Mouse (Mus musculus) heart, postnatal 0 days (tissue): ENCODE data around the gene Foxp1. TPM values are rescaled to one million over a fixed set of nuclear protein-coding genes. Genes with fewer than 3 reads are reported as not detected.

ENCODE experiments used
- ATAC-seq: fragments of 200-750 bp; cut with Nextera tagmentation; 2 replicates; pipeline ENCODE4 v1.8.0; 2017; ENCODE audit warnings: low read depth, moderate number of reproducible peaks, moderate library complexity; ENCODE audit not compliant: insufficient read depth
- DNase-seq: peaks from one replicate; pipeline ENCODE4 v3.0.0-alpha.2; 2016; ENCODE audit warnings: low spot score
- H3K27ac ChIP-seq: fragments of 300-500 bp; sonication (generic); 2 replicates; pipeline ENCODE4 v1.5.1; 2014; ENCODE audit warnings: low read depth, mild to moderate bottlenecking
- H3K27me3 ChIP-seq: fragments of 300-500 bp; sonication (generic); 2 replicates; pipeline ENCODE4 v1.6.1; 2014; ENCODE audit warnings: low read length, mixed read lengths; ENCODE audit not compliant: control insufficient read depth, insufficient read depth
- H3K36me3 ChIP-seq: fragments of 300-500 bp; sonication (generic); replicated peaks from 2 replicates; pipeline ENCODE4 v1.6.1; 2014; ENCODE audit warnings: low read length, mixed read lengths; ENCODE audit not compliant: control insufficient read depth, insufficient read depth
- H3K4me1 ChIP-seq: fragments of 300-500 bp; sonication (generic); 2 replicates; pipeline ENCODE4 v1.6.1; 2014; ENCODE audit warnings: antibody characterized with exemption; ENCODE audit not compliant: control insufficient read depth, insufficient read depth
- H3K4me2 ChIP-seq: fragments of 300-500 bp; sonication (generic); 2 replicates; pipeline ENCODE4 v1.6.1; 2014; ENCODE audit warnings: low read depth, mild to moderate bottlenecking, low read length, moderate library complexity
- H3K4me3 ChIP-seq: fragments of 300-500 bp; sonication (generic); 2 replicates; pipeline ENCODE4 v1.5.1; 2014; ENCODE audit warnings: low read depth, low read length
- H3K9ac ChIP-seq: fragments of 300-500 bp; sonication (generic); replicated peaks from 2 replicates; pipeline ENCODE4 v1.6.1; 2014; ENCODE audit warnings: low read depth, low read length, mixed read lengths
- H3K9me3 ChIP-seq: fragments of 300-500 bp; sonication (generic); replicated peaks from 2 replicates; pipeline ENCODE4 v1.6.1; 2016; ENCODE audit warnings: low read length; ENCODE audit not compliant: control insufficient read depth
- CTCF ChIP-seq: IDR thresholded peaks from 2 replicates; pipeline ENCODE4 v1.5.1; 2016; ENCODE audit warnings: antibody characterized with exemption, control low read depth, low read depth
- EP300 ChIP-seq: IDR thresholded peaks from 2 replicates; pipeline ENCODE4 v1.6.1; 2016; ENCODE audit warnings: antibody characterized with exemption, low read depth
- WGBS: fragments of 180-500 bp; shearing (Covaris S2); extraction: QIAGEN DNeasy Blood & Tissue Kit; methylation state at CpG from one replicate; pipeline ENCODE4 v1.1.7; 2014; 5-methylcytosine and 5-hydroxymethylcytosine counted together
- polyA plus RNA-seq: library from polyadenylated mRNA; unstranded; fragments of >200 nt; fragmentation: Nextera tagmentation; extraction: Ambion mirVana; gene quantifications from 2 replicates; pipeline ENCODE4 v1.2.1, GENCODE M21; 2015
- total RNA-seq: library from RNA; depleted of rRNA; stranded (reverse); fragments of >200 nt; gene quantifications from 2 replicates; pipeline ENCODE4 v1.2.3, GENCODE M21; 2014; ENCODE audit warnings: low replicate concordance

The Foxp1 gene
- total and polyA plus RNA-seq, 2 experiments from 2014 or later = 40.7 to 88.1 TPM

DNA sequence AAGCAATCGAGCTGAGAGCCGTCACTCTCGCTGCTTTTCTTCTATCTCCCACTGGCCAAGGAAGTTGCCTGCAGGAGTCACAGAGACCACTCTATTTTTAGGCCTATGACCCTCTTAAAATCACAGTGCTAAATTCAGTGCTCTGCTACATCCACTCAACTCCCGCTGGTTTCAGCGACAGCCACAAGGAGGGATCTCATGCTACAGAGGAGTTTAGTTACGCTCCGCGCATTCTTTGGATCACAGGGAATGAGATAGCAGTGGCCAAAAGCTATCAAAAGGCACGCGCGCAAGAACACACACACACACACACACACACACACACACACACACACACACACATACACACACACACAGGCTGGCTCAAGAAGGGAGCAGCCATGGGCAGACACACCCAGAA lies 321.9 kb downstream of the Foxp1 start:
- H3K27ac ChIP-seq = peak overlapping the region; percentile 85
- H3K4me3 ChIP-seq = no peak overlapping the region
- DNase-seq = peak; percentile 94
- no peaks in the 10 kb centered on the region for H3K27me3 ChIP-seq
- no peaks in the 10 kb centered on the region for H3K9me3 ChIP-seq
- TF ChIP-seq CTCF (peak; percentile 39), EP300 (no peak)
- 6% methylated on average over 11 of the region's 11 CpGs for WGBS
- H3K4me1 ChIP-seq = peaks cover 47% of the 10 kb centered on the region
- 0 out of 2 replicates have a peak overlapping the region, but pooled peaks have one; percentile 16 for H3K9ac ChIP-seq
- no peaks in the 10 kb centered on the region for H3K36me3 ChIP-seq
- ATAC-seq = peak; percentile 83
- H3K4me2 ChIP-seq = peak overlapping the region; percentile 42

DNA sequence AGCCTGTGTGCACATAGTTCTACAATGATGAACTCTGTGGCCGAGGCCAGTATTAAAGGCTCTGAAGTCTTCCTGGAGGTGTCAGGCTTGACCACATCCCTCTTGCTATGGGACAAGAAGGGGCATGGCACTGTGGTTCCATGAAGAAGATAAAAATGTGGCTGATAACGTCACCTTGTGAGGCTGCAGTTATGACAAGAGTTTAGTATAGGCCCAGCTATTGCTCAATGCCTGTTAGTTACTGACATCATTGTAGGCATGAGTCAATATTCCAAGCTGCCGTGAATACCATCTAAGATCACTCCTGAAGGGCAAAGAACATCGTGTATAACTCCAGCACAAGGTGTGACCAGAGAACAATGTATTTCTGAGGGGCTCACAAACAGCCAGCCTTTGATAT lies 323.2 kb downstream of the Foxp1 start:
- peaks cover 45% of the 10 kb centered on the region for H3K4me1 ChIP-seq
- WGBS = 49% methylated on average over 4 of the region's 4 CpGs
- TF ChIP-seq CTCF = no peak
- no peak for TF ChIP-seq EP300
- H3K36me3 ChIP-seq = no peaks in the 10 kb centered on the region
- ATAC-seq (no peak), DNase-seq (peak; percentile 16)
- no peak overlapping the region for H3K4me2 ChIP-seq
- peak overlapping the region; percentile 85 for H3K27ac ChIP-seq
- H3K9ac ChIP-seq = no peak overlapping the region
- H3K4me3 ChIP-seq = no peak overlapping the region
- H3K9me3 ChIP-seq = no peaks in the 10 kb centered on the region
- H3K27me3 ChIP-seq = no peaks in the 10 kb centered on the region

DNA sequence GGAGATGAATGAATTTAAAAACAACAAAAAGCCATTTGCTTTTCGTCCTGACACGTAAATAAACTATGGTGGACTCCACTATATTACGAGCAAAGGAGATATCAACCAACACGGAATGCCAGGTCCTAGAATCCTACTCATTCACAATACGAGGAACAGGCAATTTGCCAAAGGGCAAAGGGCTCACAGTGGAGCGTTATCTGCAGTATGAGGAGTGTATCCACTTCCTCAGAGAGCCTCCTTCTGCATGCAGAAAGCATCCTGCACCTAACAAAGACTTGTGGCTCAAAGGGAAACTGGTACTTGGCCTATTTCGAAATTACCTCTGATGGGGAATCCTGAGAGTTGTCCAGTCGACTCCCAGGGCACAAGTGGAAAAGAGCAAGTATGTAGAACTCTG lies 328.8 kb downstream of the Foxp1 start:
- H3K9me3 ChIP-seq = no peaks in the 10 kb centered on the region
- H3K4me1 ChIP-seq = peaks cover 20% of the 10 kb centered on the region
- WGBS = 15% methylated on average over 8 of the region's 8 CpGs
- H3K27ac ChIP-seq = no peak overlapping the region
- H3K4me2 ChIP-seq = peak overlapping the region; percentile 20; the same call in 1 of the 2 replicates
- DNase-seq (no peak), ATAC-seq (peak; percentile 55; the same call in 1 of the 2 replicates)
- TF ChIP-seq CTCF (no peak), EP300 (peak; percentile 27; the same call in 1 of the 2 replicates)
- H3K9ac ChIP-seq = no peak overlapping the region
- no peaks in the 10 kb centered on the region for H3K36me3 ChIP-seq
- no peak overlapping the region for H3K4me3 ChIP-seq
- no peaks in the 10 kb centered on the region for H3K27me3 ChIP-seq

DNA sequence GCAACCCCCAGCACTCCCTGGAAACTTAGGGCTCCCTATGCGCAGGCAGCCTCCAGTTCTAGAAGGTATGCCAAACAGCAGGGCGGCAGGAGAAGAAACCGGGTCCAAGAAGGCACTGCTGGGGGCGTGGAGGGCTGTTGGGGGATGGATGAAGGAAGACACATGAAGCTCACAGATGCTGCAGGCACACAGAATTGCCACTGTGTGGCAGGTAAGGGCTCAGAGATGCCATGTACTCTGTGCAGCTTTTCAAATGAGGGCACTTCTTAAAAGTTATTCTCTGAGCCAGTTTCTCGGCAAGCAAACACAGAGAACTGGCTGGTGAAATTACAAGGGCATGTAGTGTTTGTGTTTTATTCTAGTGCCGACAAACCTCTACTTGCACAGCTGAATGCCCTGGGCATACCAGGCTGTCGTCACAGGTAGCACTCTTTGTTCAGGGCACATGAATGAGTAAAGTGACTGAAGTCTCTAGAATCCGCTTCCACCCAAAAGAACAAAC lies 330.8 kb downstream of the Foxp1 start:
- Histone ChIP-seq H3K9me3 (no peaks in the 10 kb centered on the region), H3K4me2 (no peak overlapping the region), H3K4me1 (peaks cover 8% of the 10 kb centered on the region), H3K4me3 (no peak overlapping the region), H3K27ac (no peak overlapping the region), H3K9ac (no peak overlapping the region), H3K36me3 (no peaks in the 10 kb centered on the region), H3K27me3 (no peaks in the 10 kb centered on the region)
- DNase-seq = no peak
- TF ChIP-seq EP300 = no peak
- peak; percentile 24 for TF ChIP-seq CTCF
- 49% methylated on average over 8 of the region's 8 CpGs for WGBS
- ATAC-seq = no peak

DNA sequence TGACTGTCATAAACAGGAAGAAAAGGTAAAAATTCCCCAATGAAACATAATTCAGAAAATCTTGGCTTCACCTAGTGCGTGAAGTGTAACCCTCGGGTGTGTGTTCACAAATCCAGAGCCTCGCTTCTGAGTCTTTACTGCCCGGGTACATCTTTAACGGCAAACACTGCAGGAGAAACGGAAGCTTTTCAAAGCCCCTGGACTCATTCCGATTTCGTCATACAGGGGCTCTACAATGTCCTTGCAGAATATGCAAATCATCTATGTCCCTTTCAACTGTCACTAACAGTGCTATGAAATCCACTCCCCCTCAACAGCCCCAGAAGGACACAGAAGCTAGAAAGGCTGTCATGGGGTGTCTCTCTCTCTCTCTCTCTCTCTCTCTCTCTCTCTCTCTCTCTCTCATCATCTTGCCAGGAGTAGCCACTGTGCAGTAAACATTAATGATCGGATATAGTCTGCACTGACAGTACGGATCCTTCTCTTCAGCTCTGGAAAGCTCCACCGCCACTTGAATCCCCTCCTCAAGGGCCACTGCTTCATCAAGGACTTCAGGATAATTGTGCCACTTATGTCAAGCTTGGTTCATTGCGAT lies 331.4 kb downstream of the Foxp1 start:
- H3K27ac ChIP-seq = no peak overlapping the region
- DNase-seq (no peak), ATAC-seq (no peak)
- 58% methylated on average over 12 of the region's 12 CpGs for WGBS
- peaks cover 8% of the 10 kb centered on the region for H3K4me1 ChIP-seq
- no peak overlapping the region for H3K4me2 ChIP-seq
- no peak overlapping the region for H3K4me3 ChIP-seq
- H3K9ac ChIP-seq = no peak overlapping the region
- no peaks in the 10 kb centered on the region for H3K27me3 ChIP-seq
- H3K9me3 ChIP-seq = no peaks in the 10 kb centered on the region
- H3K36me3 ChIP-seq = no peaks in the 10 kb centered on the region
- TF ChIP-seq CTCF = no peak

DNA sequence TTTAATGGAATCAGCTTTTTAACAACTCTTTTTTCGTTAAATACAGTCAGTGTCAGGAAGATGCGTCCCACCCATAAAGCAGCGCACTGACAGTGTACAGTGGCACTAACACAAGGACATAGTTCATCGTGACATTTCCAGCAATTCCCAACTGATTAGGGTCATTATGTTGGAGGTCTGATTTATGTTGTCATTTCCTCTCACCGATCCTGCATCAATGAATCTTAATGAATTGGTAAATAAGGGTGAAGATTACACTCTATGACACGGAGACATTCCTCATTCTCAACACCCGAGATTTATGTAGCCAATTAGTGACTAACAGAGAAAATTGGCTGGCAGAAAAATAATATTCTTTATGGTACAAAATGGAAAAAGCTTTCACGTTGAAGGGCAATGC lies 332.6 kb downstream of the Foxp1 start:
- no peak overlapping the region for H3K4me3 ChIP-seq
- no peaks in the 10 kb centered on the region for H3K36me3 ChIP-seq
- H3K4me2 ChIP-seq = no peak overlapping the region
- H3K9ac ChIP-seq = no peak overlapping the region
- 64% methylated on average over 8 of the region's 8 CpGs for WGBS
- no peak for TF ChIP-seq EP300
- no peak for TF ChIP-seq CTCF
- H3K9me3 ChIP-seq = no peaks in the 10 kb centered on the region
- ATAC-seq = no peak
- no peak overlapping the region for H3K27ac ChIP-seq
- no peak for DNase-seq
- H3K27me3 ChIP-seq = no peaks in the 10 kb centered on the region
- peaks cover 8% of the 10 kb centered on the region for H3K4me1 ChIP-seq
